Mouse (Mus musculus) hindbrain, embryonic 16.5 days (tissue): Measurements from ENCODE around the gene Sugp2. TPM values are rescaled to one million over a fixed set of nuclear protein-coding genes. Genes with fewer than 3 reads are reported as not detected.

ENCODE experiments used
- ATAC-seq: fragments of 200-750 bp; cut with Nextera tagmentation; 2 replicates; pipeline ENCODE4 v1.8.0; 2017; ENCODE audit warnings: moderate TSS enrichment, moderate library complexity
- H3K27ac ChIP-seq: fragments of 300-500 bp; sonication (generic); 2 replicates; pipeline ENCODE4 v1.5.1; 2014; ENCODE audit warnings: low read depth, mild to moderate bottlenecking, control low read depth, low read length, moderate library complexity
- H3K27me3 ChIP-seq: fragments of 300-500 bp; sonication (generic); replicated peaks from 2 replicates; pipeline ENCODE4 v1.6.1; 2014; ENCODE audit warnings: low read length; ENCODE audit not compliant: control insufficient read depth, insufficient read depth
- H3K36me3 ChIP-seq: fragments of 300-500 bp; sonication (generic); 2 replicates; pipeline ENCODE4 v1.6.1; 2014; ENCODE audit warnings: mild to moderate bottlenecking, low read length, moderate library complexity, mixed read lengths; ENCODE audit not compliant: control insufficient read depth, insufficient read depth
- H3K4me1 ChIP-seq: fragments of 300-500 bp; sonication (generic); 2 replicates; pipeline ENCODE4 v1.6.1; 2014; ENCODE audit warnings: low read depth, low read length; ENCODE audit not compliant: control insufficient read depth, insufficient read depth
- H3K4me2 ChIP-seq: fragments of 300-500 bp; sonication (generic); 2 replicates; pipeline ENCODE4 v1.6.1; 2014; ENCODE audit warnings: mild to moderate bottlenecking, low read length, control low read depth, moderate library complexity
- H3K4me3 ChIP-seq: fragments of 300-500 bp; sonication (generic); 2 replicates; pipeline ENCODE4 v1.5.1; 2014; ENCODE audit warnings: mild to moderate bottlenecking, low read length, control low read depth, moderate library complexity
- H3K9ac ChIP-seq: fragments of 300-500 bp; sonication (generic); 2 replicates; pipeline ENCODE4 v1.6.1; 2014; ENCODE audit warnings: low read depth, mild to moderate bottlenecking, control low read depth, low read length, moderate library complexity
- H3K9me3 ChIP-seq: fragments of 300-500 bp; sonication (generic); 2 replicates; pipeline ENCODE4 v1.6.1; 2014; ENCODE audit warnings: mild to moderate bottlenecking, low read length, moderate library complexity; ENCODE audit not compliant: control insufficient read depth
- WGBS: fragments of 180-500 bp; shearing (Covaris S2); extraction: QIAGEN DNeasy Blood & Tissue Kit; methylation state at CpG from one replicate; pipeline ENCODE4 v1.1.7; 2014; 5-methylcytosine and 5-hydroxymethylcytosine counted together
- polyA plus RNA-seq: library from polyadenylated mRNA; unstranded; fragments of >200 nt; fragmentation: Nextera tagmentation; extraction: Ambion mirVana; gene quantifications from 2 replicates; pipeline ENCODE4 v1.2.1, GENCODE M21; 2015

The Sugp2 gene
- 85.1 and 92.6 TPM in 2 replicates for polyA plus RNA-seq

DNA sequence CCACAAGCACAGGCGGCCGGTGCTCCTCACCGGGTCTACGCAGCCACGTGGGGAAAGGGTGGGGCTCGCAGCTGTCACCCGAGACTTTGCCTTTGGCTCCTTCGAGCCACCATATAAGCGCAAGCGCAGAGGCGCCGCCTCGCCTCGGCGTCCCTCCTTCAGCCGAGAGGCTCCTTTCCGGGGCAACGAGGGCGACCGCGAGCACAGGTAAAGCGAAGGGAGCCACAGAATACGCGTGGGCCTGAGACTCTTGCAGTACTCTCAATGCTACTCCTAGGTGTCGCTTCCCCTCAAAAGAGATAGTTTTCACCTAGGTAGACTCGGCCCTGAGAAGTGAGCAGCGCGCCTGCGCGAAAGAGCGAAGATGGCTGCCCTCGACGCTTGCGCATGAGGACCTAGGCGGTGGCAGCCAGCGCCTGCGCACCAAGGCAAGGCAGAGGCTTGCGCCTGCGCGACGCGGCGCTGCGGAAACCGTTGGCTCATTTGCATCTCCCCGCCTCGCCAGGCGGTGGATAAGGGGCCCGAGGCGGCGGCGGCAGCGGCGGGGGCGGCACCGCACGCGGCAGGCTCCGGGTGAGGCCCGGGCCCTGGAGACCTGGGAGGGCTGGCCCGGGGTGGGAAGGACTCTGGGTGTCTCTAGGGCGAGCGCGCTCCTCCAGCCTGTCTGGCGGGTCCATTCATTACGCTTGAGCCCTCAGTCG lies at the start of gene Sugp2, which contains the start of gene Armc6:
Gene Sugp2, plus strand, starts transcription at position 147 of the 701 bp plus-strand sequence.
Gene Armc6, minus strand, starts transcription at position 387 of the 701 bp plus-strand sequence.
- peaks cover 24% of the 10 kb centered on the region for H3K4me1 ChIP-seq

DNA sequence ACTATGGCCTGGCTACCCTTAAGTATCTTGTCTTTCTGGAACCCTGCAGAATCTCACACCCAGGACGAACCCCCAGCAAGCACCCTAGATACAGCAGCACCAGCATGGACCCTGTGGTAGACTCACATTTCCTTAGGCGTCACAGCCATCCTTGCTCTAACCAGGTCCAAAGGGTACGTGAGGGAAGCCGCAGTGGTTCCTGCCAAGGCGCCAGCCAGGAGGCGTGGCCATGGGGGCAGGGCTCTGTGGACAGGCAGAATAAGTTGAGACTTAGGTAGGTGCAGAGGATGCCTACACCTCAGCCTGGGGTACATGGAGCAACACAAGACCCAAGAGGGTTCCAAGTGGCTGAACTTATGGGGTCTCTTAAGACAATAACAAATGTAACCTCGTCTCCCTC lies 45.3 kb upstream of the Sugp2 start:
- no peaks in the 10 kb centered on the region for H3K27me3 ChIP-seq
- no peak overlapping the region for H3K9ac ChIP-seq
- no peak overlapping the region for H3K4me3 ChIP-seq
- no peaks in the 10 kb centered on the region for H3K4me1 ChIP-seq
- H3K36me3 ChIP-seq, result no peaks in the 10 kb centered on the region; the same call in none of the 2 replicates
- no peak for ATAC-seq
- WGBS, result 73% methylated on average over 7 of the region's 7 CpGs
- H3K9me3 ChIP-seq, result no peaks in the 10 kb centered on the region
- H3K27ac ChIP-seq, result no peak overlapping the region
- H3K4me2 ChIP-seq, result no peak overlapping the region

More for the DNA sequence above, at the start of gene Sugp2, which contains the start of gene Armc6:
- peak within 1 kb of the TSS; percentile 87 for H3K4me2 ChIP-seq
- peak within 1 kb of the TSS; percentile 81 for H3K4me3 ChIP-seq
- peak within 1 kb of the TSS; percentile 97 for H3K27ac ChIP-seq
- peak within 1 kb of the TSS; percentile 97 for H3K9ac ChIP-seq
- under 1% methylated on average over 65 of the region's 67 CpGs for WGBS
- peak; percentile 96 for ATAC-seq
- peaks cover 33% of the 10 kb centered on the region for H3K36me3 ChIP-seq
- H3K9me3 ChIP-seq, result no peaks in the 10 kb centered on the region
- H3K27me3 ChIP-seq, result no peaks in the 10 kb centered on the region

DNA sequence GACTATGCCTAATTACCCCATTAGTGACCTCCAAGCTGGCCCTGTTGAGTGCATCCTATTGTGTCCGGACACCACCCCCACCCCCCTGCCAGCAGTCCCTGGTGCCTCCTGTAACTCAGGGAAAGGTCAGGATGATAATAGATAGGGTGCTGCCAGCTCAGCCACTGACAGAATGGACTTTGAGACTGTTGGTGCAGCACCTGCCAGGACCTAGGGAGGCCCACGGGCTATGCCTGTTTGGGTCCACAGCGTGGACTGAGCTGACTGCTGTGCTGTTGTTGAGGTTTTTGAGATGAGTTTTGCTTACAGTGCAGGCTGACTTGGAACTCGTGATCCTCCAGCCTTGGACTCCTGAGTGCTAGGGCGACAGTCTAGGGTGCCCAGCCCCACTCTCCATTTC lies 40.8 kb upstream of the Sugp2 start:
- no peak for ATAC-seq
- H3K27ac ChIP-seq, result no peak overlapping the region

DNA sequence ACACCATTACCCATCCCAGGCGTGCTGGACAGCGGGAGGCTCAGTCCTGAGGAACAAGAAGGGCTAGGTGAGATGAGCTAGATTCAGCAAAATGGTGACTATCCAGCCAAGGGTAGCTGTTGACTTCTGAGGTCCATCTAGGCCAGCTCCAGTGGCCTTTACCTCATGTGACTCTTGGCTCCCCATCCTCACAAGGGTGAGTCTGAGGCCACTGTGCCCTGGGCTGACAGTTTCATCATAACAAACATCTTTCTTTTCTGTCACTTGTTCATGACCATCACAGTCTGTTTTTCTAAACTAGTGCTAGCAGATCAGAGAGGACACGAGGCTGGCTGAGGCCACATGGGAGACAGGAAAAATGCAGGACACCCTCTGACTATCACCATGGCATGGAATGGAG lies 39.8 kb upstream of the Sugp2 start:
- no peak overlapping the region for H3K4me2 ChIP-seq
- 93% methylated on average over 3 of the region's 3 CpGs for WGBS

More for the DNA sequence above, 40.8 kb upstream of the Sugp2 start:
- WGBS, result 64% methylated on average over 5 of the region's 5 CpGs
- Histone ChIP-seq H3K4me2 (no peak overlapping the region), H3K27me3 (no peaks in the 10 kb centered on the region), H3K4me1 (no peaks in the 10 kb centered on the region; the same call in 1 of the 2 replicates), H3K36me3 (no peaks in the 10 kb centered on the region; the same call in none of the 2 replicates), H3K9ac (no peak overlapping the region), H3K4me3 (no peak overlapping the region), H3K9me3 (no peaks in the 10 kb centered on the region)

DNA sequence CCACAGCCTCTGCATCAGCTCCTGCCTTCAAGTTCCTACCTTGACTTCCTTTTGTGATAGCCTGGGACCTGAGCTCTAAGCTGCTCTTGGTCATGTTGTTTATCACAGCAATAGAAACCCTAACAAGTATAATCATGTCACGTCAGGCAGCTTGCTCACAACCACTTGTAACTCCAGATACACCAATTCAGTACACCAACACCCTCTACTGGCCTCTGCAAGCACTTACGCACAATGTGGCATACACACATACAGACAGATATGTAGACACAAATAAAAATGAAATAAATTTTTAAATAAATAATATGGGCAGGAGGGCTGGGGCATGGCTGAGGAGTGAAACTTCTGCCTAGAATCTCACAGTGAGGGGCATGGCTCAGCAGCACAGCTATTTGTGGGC lies 38.3 kb upstream of the Sugp2 start:
- no peaks in the 10 kb centered on the region for H3K9me3 ChIP-seq
- peaks cover 2% of the 10 kb centered on the region; the same call in 1 of the 2 replicates for H3K4me1 ChIP-seq
- H3K27ac ChIP-seq, result no peak overlapping the region
- H3K36me3 ChIP-seq, result no peaks in the 10 kb centered on the region
- no peak overlapping the region for H3K4me3 ChIP-seq
- H3K9ac ChIP-seq, result no peak overlapping the region
- WGBS, result 82% methylated on average over 2 of the region's 2 CpGs
- no peak for ATAC-seq
- no peaks in the 10 kb centered on the region for H3K27me3 ChIP-seq
- H3K4me2 ChIP-seq, result no peak overlapping the region

More for the DNA sequence above, 39.8 kb upstream of the Sugp2 start:
- no peak overlapping the region for H3K9ac ChIP-seq
- H3K36me3 ChIP-seq, result no peaks in the 10 kb centered on the region
- ATAC-seq, result no peak
- H3K4me3 ChIP-seq, result no peak overlapping the region
- H3K27ac ChIP-seq, result no peak overlapping the region
- no peaks in the 10 kb centered on the region for H3K27me3 ChIP-seq
- H3K9me3 ChIP-seq, result no peaks in the 10 kb centered on the region
- no peaks in the 10 kb centered on the region; the same call in 1 of the 2 replicates for H3K4me1 ChIP-seq

DNA sequence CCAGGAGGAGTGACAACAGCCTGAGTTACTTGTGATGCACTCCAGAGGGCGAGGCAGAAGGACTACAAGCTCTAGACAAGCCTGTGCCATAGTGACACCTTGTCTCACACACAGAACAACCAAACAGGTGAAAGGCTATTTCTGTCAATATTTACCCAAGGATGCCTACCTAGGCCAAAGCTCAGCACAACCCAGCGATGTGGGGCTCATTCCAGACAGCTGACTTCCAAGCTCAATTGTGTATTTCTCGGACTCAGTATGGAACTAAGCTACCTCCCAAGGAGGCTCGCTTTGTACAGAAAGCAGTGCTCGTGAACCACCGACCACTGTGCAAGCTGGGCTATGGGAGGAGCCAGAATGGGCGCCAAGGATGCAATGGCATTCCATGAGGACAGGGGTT lies 36.4 kb upstream of the Sugp2 start:
- Histone ChIP-seq H3K4me3 (no peak overlapping the region), H3K9me3 (no peaks in the 10 kb centered on the region), H3K4me1 (peaks cover 2% of the 10 kb centered on the region; the same call in 1 of the 2 replicates), H3K4me2 (no peak overlapping the region), H3K27ac (no peak overlapping the region), H3K9ac (no peak overlapping the region), H3K27me3 (no peaks in the 10 kb centered on the region), H3K36me3 (no peaks in the 10 kb centered on the region)
- WGBS, result 48% methylated on average over 7 of the region's 7 CpGs
- no peak for ATAC-seq

DNA sequence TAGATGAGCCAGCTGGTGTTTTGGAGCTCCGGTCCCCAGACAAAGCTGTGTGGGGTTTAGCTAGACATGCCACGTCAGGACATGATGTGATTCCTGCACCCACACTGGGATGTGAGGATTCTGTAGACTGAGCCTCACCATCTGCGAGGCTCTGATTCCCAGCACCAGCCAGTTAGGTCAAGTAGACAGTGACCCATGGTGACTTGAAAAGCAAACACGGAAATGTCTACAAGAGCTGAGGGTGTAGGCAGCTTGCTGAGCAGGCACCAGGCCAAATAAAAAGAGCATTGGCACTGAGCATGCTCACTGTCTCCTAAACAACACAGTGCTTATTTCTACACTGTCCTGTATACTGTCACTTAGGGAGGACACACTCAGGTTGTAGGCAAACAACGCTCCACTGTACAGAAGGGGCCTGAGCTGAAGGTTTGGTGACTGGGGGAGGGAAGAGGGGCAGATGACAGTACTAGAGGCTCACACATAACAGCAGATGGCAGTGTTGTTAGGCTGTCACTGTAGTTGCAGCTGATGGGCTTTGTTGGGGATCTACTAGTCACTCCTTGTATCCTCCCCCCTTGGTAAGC lies 33.8 kb upstream of the Sugp2 start:
- no peak overlapping the region for H3K4me3 ChIP-seq
- WGBS, result 58% methylated on average over 5 of the region's 5 CpGs
- no peaks in the 10 kb centered on the region for H3K9me3 ChIP-seq
- H3K9ac ChIP-seq, result no peak overlapping the region
- H3K27ac ChIP-seq, result no peak overlapping the region; the same call in 1 of the 2 replicates
- peaks cover 2% of the 10 kb centered on the region; the same call in 1 of the 2 replicates for H3K4me1 ChIP-seq
- no peak overlapping the region for H3K4me2 ChIP-seq
- no peaks in the 10 kb centered on the region for H3K27me3 ChIP-seq
- ATAC-seq, result peak; percentile 66
- H3K36me3 ChIP-seq, result no peaks in the 10 kb centered on the region

DNA sequence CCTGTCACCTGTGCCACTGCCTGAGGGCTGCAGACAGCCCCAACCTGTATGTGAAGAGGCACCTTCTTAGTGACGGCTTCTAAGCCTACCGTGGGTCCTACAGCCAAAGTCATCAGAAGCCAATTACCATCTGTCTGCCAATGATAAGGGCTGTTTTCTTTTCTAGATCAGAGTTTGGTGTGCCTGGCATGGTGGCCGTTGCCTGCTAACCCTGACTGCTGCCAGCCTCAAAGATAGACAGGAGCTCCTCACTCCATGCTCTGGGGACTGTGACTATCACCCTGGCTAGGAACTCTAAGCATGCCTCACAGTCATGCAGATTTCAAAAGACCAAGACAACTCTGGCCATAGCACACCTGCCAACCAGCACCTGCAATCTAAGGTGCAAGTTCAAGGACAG lies 32.6 kb upstream of the Sugp2 start:
- Histone ChIP-seq H3K27ac (no peak overlapping the region), H3K27me3 (no peaks in the 10 kb centered on the region), H3K4me3 (no peak overlapping the region), H3K4me1 (peaks cover 2% of the 10 kb centered on the region; the same call in 1 of the 2 replicates), H3K36me3 (no peaks in the 10 kb centered on the region), H3K4me2 (no peak overlapping the region), H3K9me3 (no peaks in the 10 kb centered on the region), H3K9ac (no peak overlapping the region)
- no peak for ATAC-seq
- 91% methylated on average over 3 of the region's 3 CpGs for WGBS

DNA sequence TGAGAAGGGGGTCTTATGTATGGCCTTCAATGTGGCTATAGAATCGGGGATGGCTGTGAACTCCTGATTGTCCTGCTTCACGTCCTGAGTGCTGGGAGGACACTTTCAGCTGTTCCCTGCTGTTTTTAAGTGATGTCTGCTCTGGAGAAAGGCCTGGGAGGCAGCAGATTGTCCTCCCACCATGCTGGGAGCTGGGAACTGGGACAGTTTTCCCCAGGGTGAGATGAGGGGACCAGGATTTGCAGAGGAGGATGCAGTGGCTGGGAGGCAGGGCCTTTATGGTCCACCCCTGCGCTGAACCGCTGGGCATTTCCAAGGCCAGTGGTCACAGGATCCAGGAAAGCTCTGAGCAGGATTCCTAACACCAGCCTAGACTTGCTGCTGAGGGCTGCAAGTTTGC lies 31.0 kb upstream of the Sugp2 start:
- Histone ChIP-seq H3K4me3 (no peak overlapping the region), H3K9ac (no peak overlapping the region), H3K36me3 (no peaks in the 10 kb centered on the region), H3K4me2 (no peak overlapping the region), H3K9me3 (no peaks in the 10 kb centered on the region), H3K27ac (no peak overlapping the region), H3K4me1 (peaks cover 2% of the 10 kb centered on the region; the same call in 1 of the 2 replicates), H3K27me3 (no peaks in the 10 kb centered on the region)
- no peak for ATAC-seq
- 71% methylated on average over 4 of the region's 4 CpGs for WGBS
